Mouse (Mus musculus): ENCODE measurements around the gene Zfyve27. TPM values are rescaled to one million over a fixed set of nuclear protein-coding genes. Genes with fewer than 3 reads are reported as not detected.

Gene Zfyve27
- polyA plus RNA-seq, 1 experiment from 2014 or later = 30.8 TPM

GRCm38 (mm10) chr19:42169322-42169975 is 5.7 kb downstream of the Zfyve27 start:
- H3K27ac ChIP-seq = no peak overlapping the region
- H3K4me3 ChIP-seq = no peak overlapping the region
- H3K4me1 ChIP-seq = peaks cover 20% of the 10 kb centered on the region
- DNase-seq (ENCODE audit: low spot score) = no peak
- no peaks in the 10 kb centered on the region for H3K36me3 ChIP-seq
- H3K9me3 ChIP-seq (replicated peaks) = no peaks in the 10 kb centered on the region
- WGBS = 80% methylated on average over 10 of the region's 10 CpGs
- peaks cover 39% of the 10 kb centered on the region for H3K27me3 ChIP-seq (ENCODE audit: low read depth, poor library complexity, severe bottlenecking)

DNA sequence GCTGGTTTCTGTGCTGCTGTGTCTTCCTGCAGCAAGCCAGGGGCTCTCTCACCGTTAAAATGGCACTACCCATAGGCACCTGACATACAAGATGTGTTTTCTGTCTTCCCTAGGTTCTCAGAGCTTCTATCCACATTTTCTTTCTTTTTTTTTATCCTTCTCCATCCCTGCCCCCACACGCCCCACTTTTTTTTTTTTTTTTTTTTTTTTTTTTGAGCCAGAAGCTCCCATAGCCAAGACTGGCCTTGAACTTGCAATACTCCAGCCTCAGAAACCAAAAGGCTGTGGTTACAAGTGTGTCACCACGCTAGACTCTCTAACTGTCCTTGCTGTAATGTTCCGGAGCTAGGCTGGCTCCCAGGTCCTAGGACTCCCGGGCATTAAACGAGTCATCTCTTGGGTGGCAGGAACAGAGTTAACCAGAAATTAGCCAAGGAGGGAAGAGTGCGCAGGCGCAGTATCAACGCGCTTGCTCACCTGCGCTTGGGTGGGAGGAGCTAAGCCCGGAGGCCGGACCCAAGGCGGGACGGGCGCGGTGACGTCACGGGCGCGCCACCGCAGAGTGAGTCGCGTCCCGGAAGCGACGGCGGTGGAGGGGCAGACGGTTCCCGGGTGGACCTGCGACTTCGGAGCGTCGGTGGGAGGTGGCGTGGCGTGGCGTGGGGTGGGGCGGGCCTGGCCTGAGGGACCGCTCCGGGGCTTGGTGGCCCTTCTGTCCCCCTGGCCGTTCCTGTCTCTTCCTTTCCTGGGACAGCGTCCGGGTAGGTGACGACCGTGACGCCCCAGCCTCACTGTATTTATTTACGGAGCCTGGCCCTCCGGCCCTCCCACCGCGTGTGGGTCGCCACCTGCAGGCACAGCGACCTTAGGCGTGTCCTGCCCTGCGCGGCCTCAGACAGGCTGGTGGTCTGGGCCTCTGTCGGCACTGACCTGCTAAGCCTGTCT is 6.5 kb downstream of the Zfyve27 start:
- Histone ChIP-seq H3K4me1 (peaks cover 20% of the 10 kb centered on the region), H3K27me3 (ENCODE audit: low read depth, poor library complexity, severe bottlenecking) (peaks cover 34% of the 10 kb centered on the region), H3K27ac (peak overlapping the region; percentile 84), H3K4me3 (peak overlapping the region; percentile 93), H3K36me3 (no peaks in the 10 kb centered on the region), H3K9me3 (replicated peaks) (no peaks in the 10 kb centered on the region)
- WGBS = 2% methylated on average over 56 of the region's 56 CpGs
- DNase-seq (ENCODE audit: low spot score) = peak; percentile 93

GRCm38 (mm10) chr19:42176841-42177240 is 13.1 kb downstream of the Zfyve27 start:
- Histone ChIP-seq H3K36me3 (peaks cover 23% of the 10 kb centered on the region), H3K27me3 (ENCODE audit: low read depth, poor library complexity, severe bottlenecking) (no peaks in the 10 kb centered on the region), H3K4me1 (no peaks in the 10 kb centered on the region), H3K4me3 (no peak overlapping the region), H3K27ac (no peak overlapping the region), H3K9me3 (replicated peaks) (no peaks in the 10 kb centered on the region)
- WGBS = 89% methylated on average over 7 of the region's 7 CpGs
- no peak for DNase-seq (ENCODE audit: low spot score)

DNA sequence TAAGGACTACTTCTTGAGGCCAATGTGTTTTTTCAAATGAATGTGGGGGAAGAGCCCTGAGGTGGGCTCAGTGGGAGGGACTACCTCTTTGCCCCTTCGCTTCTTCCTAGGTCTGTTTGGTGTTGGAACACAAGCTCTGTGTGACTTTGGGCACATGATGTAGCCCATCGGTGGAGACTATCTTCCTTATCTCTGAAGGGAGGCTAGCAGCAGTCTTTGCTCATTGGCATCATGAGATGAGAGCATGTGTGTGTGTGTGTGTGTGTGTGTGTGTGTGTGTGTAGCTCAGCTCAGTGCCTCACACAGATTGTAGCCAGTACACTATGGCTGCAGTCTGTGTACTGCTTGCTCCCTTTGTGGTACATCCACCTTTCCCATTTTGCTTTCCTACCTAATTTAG is 13.7 kb downstream of the Zfyve27 start:
- no peak overlapping the region for H3K4me3 ChIP-seq
- H3K36me3 ChIP-seq = peaks cover 26% of the 10 kb centered on the region
- no peaks in the 10 kb centered on the region for H3K4me1 ChIP-seq
- no peak for DNase-seq (ENCODE audit: low spot score)
- WGBS = 93% methylated on average over 2 of the region's 2 CpGs
- H3K27ac ChIP-seq = no peak overlapping the region
- H3K9me3 ChIP-seq (replicated peaks) = no peaks in the 10 kb centered on the region
- no peaks in the 10 kb centered on the region for H3K27me3 ChIP-seq (ENCODE audit: low read depth, poor library complexity, severe bottlenecking)

DNA sequence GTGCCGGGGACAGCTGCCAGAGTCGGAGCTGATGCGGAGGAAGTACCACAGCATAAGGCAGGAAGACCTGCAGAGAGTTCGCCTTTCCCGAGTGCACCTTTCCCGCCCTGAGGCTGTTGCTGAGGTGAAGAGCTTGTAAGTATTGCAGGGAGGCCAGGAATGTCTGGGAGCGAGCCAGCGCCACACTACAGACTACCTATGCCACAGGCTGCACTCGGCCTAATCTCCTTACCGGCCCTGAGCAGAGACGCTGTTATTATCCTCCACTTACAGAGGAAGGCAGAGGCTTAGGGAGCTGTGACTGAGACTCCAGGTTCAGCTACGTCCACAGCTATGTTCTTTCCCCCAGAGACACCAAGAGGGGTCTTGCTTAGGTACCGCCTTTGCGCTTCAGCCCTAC is 15.6 kb downstream of the Zfyve27 start:
- no peaks in the 10 kb centered on the region for H3K4me1 ChIP-seq
- H3K27ac ChIP-seq = no peak overlapping the region
- no peaks in the 10 kb centered on the region for H3K9me3 ChIP-seq (replicated peaks)
- no peak overlapping the region for H3K4me3 ChIP-seq
- peaks cover 44% of the 10 kb centered on the region for H3K36me3 ChIP-seq
- H3K27me3 ChIP-seq (ENCODE audit: low read depth, poor library complexity, severe bottlenecking) = no peaks in the 10 kb centered on the region
- 92% methylated on average over 14 of the region's 14 CpGs for WGBS
- no peak for DNase-seq (ENCODE audit: low spot score)

GRCm38 (mm10) chr19:42182673-42183072 is 18.9 kb downstream of the Zfyve27 start:
- H3K4me1 ChIP-seq = no peaks in the 10 kb centered on the region
- WGBS = 68% methylated on average over 6 of the region's 6 CpGs
- no peaks in the 10 kb centered on the region for H3K9me3 ChIP-seq (replicated peaks)
- no peak for DNase-seq (ENCODE audit: low spot score)
- H3K36me3 ChIP-seq = peaks cover 64% of the 10 kb centered on the region
- no peak overlapping the region for H3K4me3 ChIP-seq
- H3K27me3 ChIP-seq (ENCODE audit: low read depth, poor library complexity, severe bottlenecking) = no peaks in the 10 kb centered on the region
- H3K27ac ChIP-seq = no peak overlapping the region

DNA sequence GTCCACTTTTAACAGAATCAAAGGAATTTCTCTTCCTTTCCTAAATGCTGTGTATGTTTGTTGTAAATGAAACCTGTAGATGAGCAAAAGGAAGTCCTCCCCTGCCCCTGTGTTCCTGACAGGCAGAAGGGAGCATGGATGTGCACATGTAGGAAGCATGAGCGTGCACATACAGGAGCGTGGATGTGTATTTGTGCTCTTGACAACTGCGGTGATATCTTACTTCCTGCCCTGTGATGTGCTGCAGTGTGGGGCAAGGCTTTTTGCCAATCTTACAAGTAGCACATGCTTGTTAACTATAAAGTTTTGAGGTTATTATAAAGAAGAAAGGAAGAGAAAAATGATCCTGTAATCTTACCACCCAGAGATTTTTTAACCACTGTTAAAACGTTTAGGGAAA is 26.0 kb downstream of the Zfyve27 start:
- 0 out of 2 replicates have a peak, but pooled peaks cover 3% of the 10 kb centered on the region for H3K4me1 ChIP-seq
- no peak overlapping the region for H3K4me3 ChIP-seq
- DNase-seq (ENCODE audit: low spot score) = no peak
- H3K36me3 ChIP-seq = peaks cover 45% of the 10 kb centered on the region
- no peaks in the 10 kb centered on the region for H3K27me3 ChIP-seq (ENCODE audit: low read depth, poor library complexity, severe bottlenecking)
- WGBS = 91% methylated on average over 4 of the region's 4 CpGs
- no peaks in the 10 kb centered on the region for H3K9me3 ChIP-seq (replicated peaks)
- H3K27ac ChIP-seq = no peak overlapping the region

GRCm38 (mm10) chr19:42190494-42190893 is 26.7 kb downstream of the Zfyve27 start:
- WGBS = 25% methylated on average over 5 of the region's 5 CpGs
- no peak overlapping the region for H3K4me3 ChIP-seq
- 0 out of 2 replicates have a peak, but pooled peaks cover 3% of the 10 kb centered on the region for H3K4me1 ChIP-seq
- DNase-seq (ENCODE audit: low spot score) = peak; percentile 80
- H3K9me3 ChIP-seq (replicated peaks) = no peaks in the 10 kb centered on the region
- H3K27me3 ChIP-seq (ENCODE audit: low read depth, poor library complexity, severe bottlenecking) = no peaks in the 10 kb centered on the region; the same call in 1 of the 2 replicates
- H3K27ac ChIP-seq = no peak overlapping the region
- H3K36me3 ChIP-seq = peaks cover 38% of the 10 kb centered on the region

GRCm38 (mm10) chr19:42193311-42193710 is 29.6 kb downstream of the Zfyve27 start:
- H3K4me1 ChIP-seq = 0 out of 2 replicates have a peak, but pooled peaks cover 3% of the 10 kb centered on the region
- peaks cover 28% of the 10 kb centered on the region for H3K36me3 ChIP-seq
- H3K27me3 ChIP-seq (ENCODE audit: low read depth, poor library complexity, severe bottlenecking) = peaks cover 21% of the 10 kb centered on the region
- DNase-seq (ENCODE audit: low spot score) = no peak
- H3K27ac ChIP-seq = no peak overlapping the region
- H3K9me3 ChIP-seq (replicated peaks) = no peaks in the 10 kb centered on the region
- H3K4me3 ChIP-seq = no peak overlapping the region
- 65% methylated on average over 2 of the region's 2 CpGs for WGBS

DNA sequence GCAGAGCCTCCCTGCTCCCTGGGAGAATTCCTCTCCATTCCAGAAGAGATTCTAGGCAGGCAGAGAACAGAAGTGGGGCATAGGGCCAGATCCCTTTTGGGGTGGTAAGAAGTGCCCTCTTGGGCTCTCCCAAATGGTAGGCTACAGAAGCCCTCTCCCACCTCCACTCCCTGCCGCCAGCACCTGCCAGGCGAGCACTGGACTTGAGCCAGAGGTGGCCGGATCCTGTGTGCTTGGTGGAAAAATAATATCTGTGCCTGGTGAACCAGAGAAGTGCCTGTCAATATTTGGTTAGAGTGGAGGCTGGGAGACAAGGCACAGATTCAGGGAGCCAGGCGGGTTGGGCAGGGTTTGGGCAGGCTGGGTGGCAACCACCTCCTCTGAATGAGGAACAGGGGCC is 32.6 kb downstream of the Zfyve27 start:
- DNase-seq (ENCODE audit: low spot score) = no peak
- H3K27me3 ChIP-seq (ENCODE audit: low read depth, poor library complexity, severe bottlenecking) = peaks cover 52% of the 10 kb centered on the region

GRCm38 (mm10) chr19:42197066-42197465 is 33.3 kb downstream of the Zfyve27 start:
- Histone ChIP-seq H3K27ac (no peak overlapping the region), H3K27me3 (ENCODE audit: low read depth, poor library complexity, severe bottlenecking) (peaks cover 58% of the 10 kb centered on the region), H3K36me3 (peaks cover 4% of the 10 kb centered on the region), H3K9me3 (replicated peaks) (no peaks in the 10 kb centered on the region), H3K4me1 (peaks cover 18% of the 10 kb centered on the region), H3K4me3 (no peak overlapping the region)
- DNase-seq (ENCODE audit: low spot score) = no peak
- WGBS = 68% methylated on average over 4 of the region's 4 CpGs

More for the DNA sequence above, 32.6 kb downstream of the Zfyve27 start:
- WGBS = 85% methylated on average over 4 of the region's 4 CpGs
- H3K9me3 ChIP-seq (replicated peaks) = no peaks in the 10 kb centered on the region
- H3K27ac ChIP-seq = no peak overlapping the region
- H3K36me3 ChIP-seq = peaks cover 11% of the 10 kb centered on the region
- no peak overlapping the region for H3K4me3 ChIP-seq
- peaks cover 11% of the 10 kb centered on the region for H3K4me1 ChIP-seq

- no peak for DNase-seq (ENCODE audit: low spot score)
- 55% methylated on average over 11 of the region's 11 CpGs for WGBS
- H3K4me1 ChIP-seq = peaks cover 20% of the 10 kb centered on the region
- no peak overlapping the region for H3K4me3 ChIP-seq
- H3K27ac ChIP-seq = no peak overlapping the region
- H3K27me3 ChIP-seq (ENCODE audit: low read depth, poor library complexity, severe bottlenecking) = peaks cover 68% of the 10 kb centered on the region
- H3K9me3 ChIP-seq (replicated peaks) = no peaks in the 10 kb centered on the region
- 0 out of 2 replicates have a peak, but pooled peaks cover 4% of the 10 kb centered on the region for H3K36me3 ChIP-seq
Measured at GRCm38 (mm10) chr19:42198026-42198425, 34.3 kb downstream of the Zfyve27 start.
